Mouse (Mus musculus) embryonic fibroblast, embryonic 13.5 days (primary cell): ENCODE data around the gene Fblim1.

Experiments used
- CTCF ChIP-seq: IDR thresholded peaks from 2 replicates; pipeline ENCODE4 v1.5.1; 2011; ENCODE audit warnings: mild to moderate bottlenecking, control low read depth, low read length, moderate library complexity, borderline replicate concordance; ENCODE audit not compliant: insufficient read depth
- POLR2A ChIP-seq: IDR thresholded peaks from 2 replicates; pipeline ENCODE4 v1.6.1; 2011; ENCODE audit warnings: low read depth, mild to moderate bottlenecking, control low read depth, low read length, moderate library complexity

- TF ChIP-seq POLR2A: peak; percentile 52; the same call in 1 of the 2 replicates
- no peak for TF ChIP-seq CTCF
Measured at GRCm38 (mm10) chr4:141559131-141559897, 46.6 kb downstream of the Fblim1 start.
